Mouse (Mus musculus): ENCODE data around the gene Cep57. TPM values are rescaled to one million over a fixed set of nuclear protein-coding genes. Genes with fewer than 3 reads are reported as not detected.
A peak's percentile ranks its signal among the peaks of the same experiment; 100 is the strongest.

The Cep57 gene
- polyA plus RNA-seq (2016; fragmentation: Nextera tagmentation; extraction: Ambion mirVana) = 48.5 and 54.2 TPM in 2 replicates

- Histone ChIP-seq H3K4me3 (peak within 1 kb of the TSS; percentile 80), H3K36me3 (peaks cover 18% of the 10 kb centered on the region), H3K4me1 (peaks cover 16% of the 10 kb centered on the region), H3K9ac (peak within 1 kb of the TSS; percentile 93), H3K27me3 (replicated peaks) (no peaks in the 10 kb centered on the region), H3K27ac (peak within 1 kb of the TSS; percentile 95), H3K4me2 (replicated peaks) (peak within 1 kb of the TSS; percentile 83), H3K9me3 (no peaks in the 10 kb centered on the region)
- under 1% methylated on average over 44 of the region's 44 CpGs for WGBS
- ATAC-seq (ENCODE audit: low FRiP score, low read depth) = peak; percentile 94
Observed at GRCm38 (mm10) chr9:13826832-13827405, at the start of gene Cep57. Cep57 (minus strand) TSS chr9:13827107.

- Histone ChIP-seq H3K4me1 (no peaks in the 10 kb centered on the region), H3K4me3 (no peak overlapping the region), H3K9me3 (no peaks in the 10 kb centered on the region), H3K36me3 (no peaks in the 10 kb centered on the region), H3K27ac (no peak overlapping the region), H3K4me2 (replicated peaks) (no peak overlapping the region), H3K27me3 (replicated peaks) (no peaks in the 10 kb centered on the region), H3K9ac (no peak overlapping the region)
- WGBS = 61% methylated on average over 2 of the region's 2 CpGs
- ATAC-seq (ENCODE audit: low FRiP score, low read depth) = no peak
Observed at GRCm38 (mm10) chr9:13875340-13875739, 48.4 kb upstream of the Cep57 start.

GRCm38 (mm10) chr9:13874359-13874758, 47.5 kb upstream of the Cep57 start:
- no peak overlapping the region for H3K27ac ChIP-seq
- no peaks in the 10 kb centered on the region for H3K36me3 ChIP-seq
- H3K27me3 ChIP-seq (replicated peaks) = no peaks in the 10 kb centered on the region
- ATAC-seq (ENCODE audit: low FRiP score, low read depth) = no peak
- no peak overlapping the region for H3K9ac ChIP-seq
- H3K4me3 ChIP-seq = no peak overlapping the region
- no peaks in the 10 kb centered on the region for H3K4me1 ChIP-seq
- H3K9me3 ChIP-seq = no peaks in the 10 kb centered on the region
- WGBS = 54% methylated on average over 2 of the region's 2 CpGs
- no peak overlapping the region for H3K4me2 ChIP-seq (replicated peaks)

- H3K4me2 ChIP-seq (replicated peaks) = no peak overlapping the region
- WGBS = 88% methylated on average over 7 of the region's 7 CpGs
- no peaks in the 10 kb centered on the region for H3K4me1 ChIP-seq
- no peaks in the 10 kb centered on the region for H3K9me3 ChIP-seq
- H3K27ac ChIP-seq = no peak overlapping the region
- H3K4me3 ChIP-seq = no peak overlapping the region
- H3K36me3 ChIP-seq = no peaks in the 10 kb centered on the region
- H3K27me3 ChIP-seq (replicated peaks) = no peaks in the 10 kb centered on the region
- no peak for ATAC-seq (ENCODE audit: low FRiP score, low read depth)
- no peak overlapping the region for H3K9ac ChIP-seq
Observed at GRCm38 (mm10) chr9:13871631-13872030, 44.7 kb upstream of the Cep57 start.

GRCm38 (mm10) chr9:13867646-13868045, 40.7 kb upstream of the Cep57 start:
- H3K4me2 ChIP-seq (replicated peaks) = no peak overlapping the region
- WGBS = 69% methylated on average over 2 of the region's 2 CpGs
- H3K27me3 ChIP-seq (replicated peaks) = no peaks in the 10 kb centered on the region
- no peak overlapping the region for H3K4me3 ChIP-seq
- no peak overlapping the region for H3K9ac ChIP-seq
- H3K36me3 ChIP-seq = no peaks in the 10 kb centered on the region
- no peak overlapping the region for H3K27ac ChIP-seq
- H3K9me3 ChIP-seq = no peaks in the 10 kb centered on the region
- ATAC-seq (ENCODE audit: low FRiP score, low read depth) = no peak
- no peaks in the 10 kb centered on the region for H3K4me1 ChIP-seq

GRCm38 (mm10) chr9:13856777-13857176, 29.9 kb upstream of the Cep57 start:
- Histone ChIP-seq H3K27ac (no peak overlapping the region), H3K9me3 (no peaks in the 10 kb centered on the region), H3K4me3 (no peak overlapping the region), H3K4me1 (no peaks in the 10 kb centered on the region), H3K36me3 (no peaks in the 10 kb centered on the region), H3K27me3 (replicated peaks) (no peaks in the 10 kb centered on the region), H3K4me2 (replicated peaks) (no peak overlapping the region), H3K9ac (no peak overlapping the region)
- no peak for ATAC-seq (ENCODE audit: low FRiP score, low read depth)
- 81% methylated on average over 4 of the region's 4 CpGs for WGBS

GRCm38 (mm10) chr9:13856247-13856646, 29.3 kb upstream of the Cep57 start:
- H3K9ac ChIP-seq = no peak overlapping the region
- ATAC-seq (ENCODE audit: low FRiP score, low read depth) = no peak
- no peak overlapping the region for H3K4me3 ChIP-seq
- H3K27me3 ChIP-seq (replicated peaks) = no peaks in the 10 kb centered on the region
- no peaks in the 10 kb centered on the region for H3K4me1 ChIP-seq
- no peaks in the 10 kb centered on the region for H3K9me3 ChIP-seq
- H3K4me2 ChIP-seq (replicated peaks) = no peak overlapping the region
- 79% methylated on average over 1 of the region's 1 CpGs for WGBS
- H3K36me3 ChIP-seq = no peaks in the 10 kb centered on the region
- H3K27ac ChIP-seq = no peak overlapping the region

GRCm38 (mm10) chr9:13853876-13854275, 27.0 kb upstream of the Cep57 start:
- WGBS = 66% methylated on average over 3 of the region's 3 CpGs
- Histone ChIP-seq H3K4me2 (replicated peaks) (no peak overlapping the region), H3K36me3 (no peaks in the 10 kb centered on the region), H3K9ac (no peak overlapping the region), H3K27me3 (replicated peaks) (no peaks in the 10 kb centered on the region), H3K4me1 (no peaks in the 10 kb centered on the region), H3K4me3 (no peak overlapping the region), H3K9me3 (no peaks in the 10 kb centered on the region), H3K27ac (no peak overlapping the region)
- no peak for ATAC-seq (ENCODE audit: low FRiP score, low read depth)

GRCm38 (mm10) chr9:13848481-13849480, 21.9 kb upstream of the Cep57 start:
- WGBS = 85% methylated on average over 10 of the region's 10 CpGs
- H3K4me1 ChIP-seq = no peaks in the 10 kb centered on the region
- no peak overlapping the region for H3K27ac ChIP-seq
- H3K36me3 ChIP-seq = peaks cover 12% of the 10 kb centered on the region; the same call in 1 of the 2 replicates
- H3K4me2 ChIP-seq (replicated peaks) = no peak overlapping the region
- no peak overlapping the region for H3K9ac ChIP-seq
- H3K9me3 ChIP-seq = no peaks in the 10 kb centered on the region
- no peaks in the 10 kb centered on the region for H3K27me3 ChIP-seq (replicated peaks)
- no peak overlapping the region for H3K4me3 ChIP-seq
- peak; percentile 61; the same call in 1 of the 2 replicates for ATAC-seq (ENCODE audit: low FRiP score, low read depth)

- Histone ChIP-seq H3K27me3 (replicated peaks) (no peaks in the 10 kb centered on the region), H3K9ac (no peak overlapping the region), H3K27ac (no peak overlapping the region), H3K4me2 (replicated peaks) (no peak overlapping the region), H3K9me3 (no peaks in the 10 kb centered on the region), H3K4me3 (no peak overlapping the region), H3K4me1 (no peaks in the 10 kb centered on the region), H3K36me3 (peaks cover 19% of the 10 kb centered on the region)
- WGBS = 87% methylated on average over 3 of the region's 3 CpGs
- ATAC-seq (ENCODE audit: low FRiP score, low read depth) = no peak
Observed at GRCm38 (mm10) chr9:13847591-13847990, 20.7 kb upstream of the Cep57 start.

- 91% methylated on average over 2 of the region's 2 CpGs for WGBS
- H3K27me3 ChIP-seq (replicated peaks) = no peaks in the 10 kb centered on the region
- no peak overlapping the region for H3K4me2 ChIP-seq (replicated peaks)
- H3K4me3 ChIP-seq = no peak overlapping the region
- H3K4me1 ChIP-seq = no peaks in the 10 kb centered on the region
- no peak overlapping the region for H3K27ac ChIP-seq
- H3K9ac ChIP-seq = no peak overlapping the region
- peaks cover 84% of the 10 kb centered on the region for H3K36me3 ChIP-seq
- H3K9me3 ChIP-seq = no peaks in the 10 kb centered on the region
- no peak for ATAC-seq (ENCODE audit: low FRiP score, low read depth)
Observed at GRCm38 (mm10) chr9:13836726-13837125, 9.8 kb upstream of the Cep57 start.

GRCm38 (mm10) chr9:13835256-13835655, 8.3 kb upstream of the Cep57 start:
- Histone ChIP-seq H3K9ac (no peak overlapping the region), H3K36me3 (peaks cover 82% of the 10 kb centered on the region), H3K4me1 (no peaks in the 10 kb centered on the region), H3K4me2 (replicated peaks) (no peak overlapping the region), H3K27me3 (replicated peaks) (no peaks in the 10 kb centered on the region), H3K27ac (no peak overlapping the region), H3K9me3 (no peaks in the 10 kb centered on the region), H3K4me3 (no peak overlapping the region)
- no peak for ATAC-seq (ENCODE audit: low FRiP score, low read depth)
- 94% methylated on average over 3 of the region's 3 CpGs for WGBS

Measured in neural tube, embryonic 12.5 days (tissue).